Mouse (Mus musculus): ENCODE data around the gene Gm10647. TPM values are rescaled to one million over a fixed set of nuclear protein-coding genes. Genes with fewer than 3 reads are reported as not detected.

The Gm10647 gene
- total RNA-seq, 1 experiment from 2014 or later = not detected

Other genes starting within 250 kb of the Gm10647 start
- 40.6 and 46.3 TPM in 2 replicates for gene Usp3, start 203.9 kb upstream of the Gm10647 start, total RNA-seq (2021)
- 0.33 and 0.49 TPM in 2 replicates for gene Car12, start 83.4 kb upstream of the Gm10647 start, total RNA-seq (2021)
- 3.7 and 3.8 TPM in 2 replicates for gene Aph1b, start 1.5 kb upstream of the Gm10647 start, total RNA-seq (2021)
- 7.9 and 8.0 TPM in 2 replicates for gene Aph1c, start 37.7 kb downstream of the Gm10647 start, total RNA-seq (2021)
- 19.1 and 23.1 TPM in 2 replicates for gene Rab8b, start 122.6 kb downstream of the Gm10647 start, total RNA-seq (2021)
- gene Rps27l, start 149.0 kb downstream of the Gm10647 start, total RNA-seq (2021) = 291 and 304 TPM in 2 replicates
- gene Lactb, start 178.4 kb downstream of the Gm10647 start, total RNA-seq (2021) = 19.1 and 20.8 TPM in 2 replicates

Measured in adrenal gland, postnatal 14 days (tissue).